Mouse (Mus musculus): Measurements from ENCODE around the gene Usp35.

GRCm38 (mm10) chr7:97302261-97302660 is 29.6 kb downstream of the Usp35 start:
- TF ChIP-seq POLR2A (IDR thresholded peaks at IDR 0.05; ENCODE audit: borderline replicate concordance, insufficient read depth, low read length): no peak
- TF ChIP-seq CTCF (IDR thresholded peaks at IDR 0.05; ENCODE audit: borderline replicate concordance, insufficient read depth, low read depth, low read length): no peak

Data from cerebellum, adult 2 months (tissue).